Mouse (Mus musculus) testis, adult 2 months (tissue): ENCODE results near the gene Coro1b. TPM values are rescaled to one million over a fixed set of nuclear protein-coding genes. Genes with fewer than 3 reads are reported as not detected.

Experiments used
- H3K27ac ChIP-seq: fragments of 200-500 bp; 2 replicates; pipeline ENCODE4 v1.5.1; 2012; ENCODE audit warnings: low read depth, low read length; ENCODE audit not compliant: control insufficient read depth, insufficient read depth
- H3K27me3 ChIP-seq: fragments of 200-500 bp; 2 replicates; pipeline ENCODE4 v1.6.1; 2012; ENCODE audit warnings: mild to moderate bottlenecking, low read length, moderate library complexity; ENCODE audit not compliant: control insufficient read depth, insufficient read depth
- H3K36me3 ChIP-seq: fragments of 200-500 bp; 2 replicates; pipeline ENCODE4 v1.6.1; 2012; ENCODE audit warnings: mild to moderate bottlenecking, low read length; ENCODE audit not compliant: control insufficient read depth, insufficient read depth
- H3K4me1 ChIP-seq: fragments of 200-500 bp; 2 replicates; pipeline ENCODE4 v1.6.1; 2012; ENCODE audit warnings: low read length; ENCODE audit not compliant: control insufficient read depth, insufficient read depth
- H3K4me3 ChIP-seq: fragments of 200-500 bp; 2 replicates; pipeline ENCODE4 v1.5.1; 2012; ENCODE audit warnings: low read depth, mild to moderate bottlenecking, low read length, moderate library complexity, mixed read lengths; ENCODE audit not compliant: control insufficient read depth
- CTCF ChIP-seq: fragments of 200-500 bp; IDR thresholded peaks from 2 replicates; pipeline ENCODE4 v1.5.1; 2012; ENCODE audit warnings: low read depth, mild to moderate bottlenecking, inconsistent platforms, low read length, moderate library complexity; ENCODE audit not compliant: control insufficient read depth, insufficient read depth, insufficient replicate concordance
- POLR2A ChIP-seq: fragments of 200-500 bp; IDR thresholded peaks from 2 replicates; pipeline ENCODE4 v1.6.1; 2012; ENCODE audit warnings: low read depth, mild to moderate bottlenecking, inconsistent platforms, low read length, moderate library complexity; ENCODE audit not compliant: control insufficient read depth
- polyA plus RNA-seq: library from polyadenylated mRNA; depleted of rRNA; stranded (reverse); fragments of >200 nt; gene quantifications from 2 replicates; pipeline ENCODE4 v1.2.3, GENCODE M21; 2012

Gene Coro1b
- polyA plus RNA-seq, 1 experiment = 87.3 TPM

DNA sequence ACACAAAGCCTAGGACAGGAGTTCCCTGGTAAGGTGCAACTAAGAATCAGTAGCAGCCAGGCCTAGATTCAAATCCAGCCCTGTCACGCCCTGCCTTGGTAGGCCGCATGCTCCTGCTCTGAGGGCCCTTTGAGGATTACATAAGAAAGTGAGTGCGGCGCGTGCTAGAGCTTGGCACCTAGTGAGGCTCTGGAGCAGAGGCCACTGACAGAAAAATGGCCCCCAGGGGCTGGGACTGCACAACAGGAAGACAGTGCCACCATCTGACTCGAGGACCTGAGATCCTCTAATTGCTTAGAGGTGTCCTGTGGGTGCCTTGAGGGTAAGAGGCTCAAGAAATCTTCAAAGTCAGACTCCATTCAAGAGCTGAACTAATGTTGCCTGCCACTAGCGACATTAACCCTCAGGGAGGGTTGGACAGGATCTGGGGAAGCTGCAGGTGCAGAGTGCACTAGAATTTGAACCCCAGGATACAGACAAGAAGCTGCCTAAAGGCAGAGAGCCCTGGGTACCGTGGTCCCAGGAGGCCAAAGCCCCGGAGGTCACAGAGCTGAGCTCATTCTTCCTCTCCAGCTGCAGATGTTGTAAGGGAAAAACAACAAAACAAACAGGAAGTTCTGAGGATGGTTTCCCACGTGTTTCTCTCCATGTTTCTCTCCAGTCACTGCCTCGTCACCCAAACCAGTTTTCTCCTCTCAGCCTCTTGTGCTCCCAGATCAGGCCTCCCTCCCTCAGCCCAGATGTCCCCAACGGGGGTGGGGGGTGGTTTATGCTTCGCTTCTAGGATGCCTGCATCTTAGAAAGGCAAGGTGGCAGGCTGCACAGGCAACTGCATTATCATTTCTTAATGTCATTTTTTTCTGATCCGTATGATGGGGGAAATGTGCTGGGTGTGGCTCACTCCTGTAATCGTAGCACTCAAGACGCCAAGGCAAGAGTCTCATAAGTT lies 3.6 kb upstream of the Coro1b start:
- no peak for TF ChIP-seq POLR2A
- no peak for TF ChIP-seq CTCF
- H3K4me1 ChIP-seq = peaks cover 14% of the 10 kb centered on the region
- H3K27ac ChIP-seq = no peak overlapping the region
- no peaks in the 10 kb centered on the region for H3K36me3 ChIP-seq
- H3K27me3 ChIP-seq = no peaks in the 10 kb centered on the region
- H3K4me3 ChIP-seq = no peak overlapping the region

DNA sequence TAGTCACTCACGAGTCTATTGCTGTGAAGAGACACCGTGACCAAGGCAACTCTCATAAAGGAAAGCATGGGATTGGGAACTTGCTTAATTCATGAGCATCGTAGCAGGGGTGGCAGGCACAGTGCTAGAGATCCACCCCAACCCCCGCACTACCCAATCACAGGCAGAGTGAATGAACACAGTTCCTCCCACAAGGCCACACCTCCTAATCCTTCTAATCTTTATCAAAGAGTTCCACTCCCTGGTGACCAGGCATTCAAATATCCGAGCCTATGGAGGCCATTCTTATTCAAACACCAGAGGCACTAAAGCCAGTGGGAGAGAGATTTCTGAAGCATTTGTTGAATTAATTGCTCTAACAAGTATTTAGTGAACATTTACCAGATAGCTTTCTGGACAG lies 2.5 kb upstream of the Coro1b start:
- no peak overlapping the region for H3K27ac ChIP-seq
- peaks cover 17% of the 10 kb centered on the region for H3K4me1 ChIP-seq
- no peaks in the 10 kb centered on the region for H3K36me3 ChIP-seq
- TF ChIP-seq CTCF = no peak
- TF ChIP-seq POLR2A = no peak
- H3K27me3 ChIP-seq = no peaks in the 10 kb centered on the region
- no peak overlapping the region for H3K4me3 ChIP-seq

DNA sequence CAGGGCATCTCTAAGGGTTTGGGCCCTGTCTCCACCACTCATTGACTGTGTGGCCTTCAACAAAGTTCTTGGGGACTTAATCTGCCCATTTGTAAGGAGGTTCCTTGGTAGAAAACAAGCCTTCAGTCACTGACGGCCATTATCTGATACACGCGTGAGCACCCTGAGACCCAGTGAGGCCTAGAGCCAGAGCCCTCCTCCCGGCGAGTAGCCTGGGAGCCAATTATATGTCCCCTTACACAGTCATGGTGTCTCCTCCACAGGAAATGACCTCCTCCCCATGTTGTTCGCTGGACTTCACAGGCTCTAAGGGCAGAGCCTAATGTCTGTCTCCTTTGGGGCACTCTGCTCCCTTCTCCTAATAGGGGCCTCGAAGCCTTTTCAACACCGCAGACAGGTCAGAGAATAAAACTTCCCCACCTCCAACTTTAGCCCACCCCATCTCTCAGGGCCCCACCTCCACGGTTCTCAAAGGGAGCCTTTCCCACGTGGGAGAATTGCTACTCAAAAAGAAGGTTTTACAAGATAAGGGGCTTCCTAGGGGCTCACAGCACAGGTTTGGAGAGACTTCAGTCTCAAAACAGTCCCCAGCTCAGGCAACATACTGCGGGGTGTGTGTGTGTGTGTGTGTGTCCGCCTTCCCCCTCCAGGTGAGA lies 1.9 kb upstream of the Coro1b start:
- Histone ChIP-seq H3K36me3 (no peaks in the 10 kb centered on the region), H3K27me3 (no peaks in the 10 kb centered on the region), H3K27ac (no peak overlapping the region), H3K4me1 (peaks cover 17% of the 10 kb centered on the region), H3K4me3 (no peak overlapping the region)
- TF ChIP-seq CTCF = no peak
- TF ChIP-seq POLR2A = no peak

DNA sequence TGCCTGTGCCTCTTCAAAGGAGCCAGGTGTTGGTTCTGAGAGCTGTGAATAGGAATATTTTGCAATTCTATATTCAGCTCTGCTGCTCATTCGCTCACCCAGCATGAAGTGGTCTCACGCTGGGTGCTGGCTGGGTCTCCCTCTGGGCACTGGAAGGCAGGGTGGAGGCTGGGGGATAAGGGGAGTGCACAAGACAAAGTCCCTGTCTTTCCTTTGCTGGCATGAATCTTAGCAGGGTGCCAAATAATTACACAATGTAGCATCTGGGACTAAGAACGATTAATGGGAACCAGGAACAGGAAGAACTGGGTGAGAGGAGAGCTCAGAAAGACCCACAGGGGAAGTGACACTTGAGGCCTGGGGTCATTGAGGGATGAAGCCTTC lies 1.4 kb upstream of the Coro1b start:
- H3K36me3 ChIP-seq = no peaks in the 10 kb centered on the region
- peaks cover 17% of the 10 kb centered on the region for H3K4me1 ChIP-seq
- TF ChIP-seq CTCF = no peak
- no peak for TF ChIP-seq POLR2A
- H3K4me3 ChIP-seq = no peak overlapping the region
- no peaks in the 10 kb centered on the region for H3K27me3 ChIP-seq
- no peak overlapping the region for H3K27ac ChIP-seq

DNA sequence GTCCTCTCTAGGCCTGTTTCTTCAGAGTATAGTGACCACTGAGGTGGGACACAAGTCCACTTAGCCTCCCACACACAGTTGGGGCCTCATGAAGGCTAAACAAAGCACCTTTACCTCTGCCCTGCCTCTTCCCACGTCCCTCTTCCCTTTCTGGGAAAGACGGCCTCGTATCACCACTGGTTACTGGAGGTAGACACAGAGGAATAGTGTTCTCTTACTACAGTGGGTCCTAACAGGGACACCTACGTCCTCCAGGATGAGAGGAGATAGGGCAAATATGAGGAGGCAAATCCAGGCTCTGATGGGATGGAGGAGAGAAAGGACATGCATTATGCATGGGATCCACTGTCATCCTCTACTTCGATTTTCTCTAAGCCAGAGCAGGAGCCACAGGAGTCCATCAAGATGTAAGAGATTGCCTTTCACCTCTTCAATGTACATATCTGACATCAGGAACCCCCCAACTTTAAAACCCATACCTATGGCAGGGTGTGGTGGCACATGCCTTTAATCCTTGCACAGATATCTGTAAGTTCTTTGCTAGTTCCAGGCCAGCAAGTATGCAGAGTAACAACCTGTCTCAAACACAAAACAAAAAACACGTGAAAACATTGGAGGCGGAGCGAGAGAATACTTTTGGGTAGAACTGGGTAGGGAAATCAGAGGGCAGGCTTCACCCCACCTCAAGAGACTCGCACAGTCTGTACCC lies 483 bp upstream of the Coro1b start:
- Histone ChIP-seq H3K4me1 (peaks cover 17% of the 10 kb centered on the region), H3K36me3 (no peaks in the 10 kb centered on the region), H3K27me3 (no peaks in the 10 kb centered on the region), H3K27ac (0 out of 2 replicates have a peak overlapping the region, but pooled peaks have one; percentile 9), H3K4me3 (peak overlapping the region; percentile 85)
- no peak for TF ChIP-seq CTCF
- TF ChIP-seq POLR2A = no peak

DNA sequence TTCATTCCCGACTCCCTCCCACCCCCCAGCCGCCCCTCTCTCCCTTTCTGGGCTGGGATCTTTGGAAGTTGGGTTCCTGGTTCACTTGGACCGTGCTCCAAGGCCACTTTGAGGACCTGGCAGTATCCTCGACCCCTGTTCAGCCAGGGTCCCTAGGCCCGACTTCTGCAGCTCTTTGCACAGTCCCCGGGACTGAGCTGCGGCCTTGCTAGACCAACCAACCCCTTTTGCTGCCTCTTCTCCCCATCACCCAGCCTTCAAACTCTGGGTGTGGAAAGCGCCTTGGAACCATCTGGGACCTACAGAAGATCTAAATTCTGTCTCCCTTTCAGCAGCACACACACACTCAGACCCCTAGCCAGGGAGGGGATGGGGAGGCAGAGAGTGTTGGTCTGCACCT lies 400 bp downstream of the Coro1b start:
- H3K27me3 ChIP-seq = no peaks in the 10 kb centered on the region
- H3K4me3 ChIP-seq = peak overlapping the region; percentile 85
- no peaks in the 10 kb centered on the region for H3K36me3 ChIP-seq
- peaks cover 17% of the 10 kb centered on the region for H3K4me1 ChIP-seq
- no peak overlapping the region for H3K27ac ChIP-seq
- no peak for TF ChIP-seq CTCF
- TF ChIP-seq POLR2A = no peak

DNA sequence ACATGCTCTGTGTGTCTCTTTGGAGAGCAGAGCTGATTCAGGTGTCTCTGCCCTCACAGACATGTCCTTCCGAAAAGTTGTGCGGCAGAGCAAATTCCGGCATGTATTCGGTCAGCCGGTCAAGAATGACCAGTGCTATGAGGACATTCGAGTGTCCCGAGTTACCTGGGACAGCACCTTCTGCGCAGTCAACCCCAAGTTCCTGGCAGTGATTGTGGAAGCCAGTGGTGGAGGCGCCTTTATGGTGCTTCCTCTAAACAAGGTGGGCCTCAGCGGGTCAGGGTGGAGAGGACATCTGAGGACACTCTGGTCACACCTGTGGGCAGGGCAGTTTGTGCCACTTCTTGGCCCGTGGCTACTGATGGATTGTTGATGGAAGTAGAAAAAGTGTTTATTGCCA lies 864 bp downstream of the Coro1b start:
- H3K4me3 ChIP-seq = peak overlapping the region; percentile 85; the same call in 1 of the 2 replicates
- no peaks in the 10 kb centered on the region for H3K27me3 ChIP-seq
- peaks cover 17% of the 10 kb centered on the region for H3K4me1 ChIP-seq
- H3K27ac ChIP-seq = no peak overlapping the region
- TF ChIP-seq CTCF (no peak), POLR2A (no peak)
- H3K36me3 ChIP-seq = no peaks in the 10 kb centered on the region
